Mouse (Mus musculus) heart, adult 2 months (tissue): ENCODE measurements around the gene Apol8. TPM values are rescaled to one million over a fixed set of nuclear protein-coding genes. Genes with fewer than 3 reads are reported as not detected.

Source experiments
- DNase-seq, 2 experiments: peaks; one replicate each; pipeline ENCODE4 v3.0.0; 2021
- H3K27ac ChIP-seq: fragments of 200-600 bp; 2 replicates; pipeline ENCODE4 v1.8.1; 2022
- H3K27me3 ChIP-seq: fragments of 200-500 bp; 2 replicates; pipeline ENCODE4 v1.6.1; 2012; ENCODE audit warnings: mild to moderate bottlenecking, low read length, inconsistent platforms, mixed read lengths; ENCODE audit not compliant: control insufficient read depth, insufficient read depth
- H3K36me3 ChIP-seq: fragments of 200-500 bp; 2 replicates; pipeline ENCODE4 v1.6.1; 2012; ENCODE audit warnings: low read length, inconsistent platforms; ENCODE audit not compliant: control insufficient read depth, insufficient read depth
- H3K4me1 ChIP-seq: fragments of 200-500 bp; 2 replicates; pipeline ENCODE4 v1.6.1; 2011; ENCODE audit warnings: low read length; ENCODE audit not compliant: control insufficient read depth, insufficient read depth
- H3K4me3 ChIP-seq: fragments of 200-600 bp; 2 replicates; pipeline ENCODE4 v1.8.1; 2022
- H3K79me2 ChIP-seq: fragments of 200-500 bp; replicated peaks from 2 replicates; pipeline ENCODE4 v1.6.1; 2012; ENCODE audit warnings: mild to moderate bottlenecking, inconsistent platforms, low read length, moderate library complexity, mixed read lengths; ENCODE audit not compliant: control insufficient read depth, insufficient read depth
- H3K9ac ChIP-seq: fragments of 200-500 bp; 2 replicates; pipeline ENCODE4 v1.6.1; 2012; ENCODE audit warnings: low read depth, mild to moderate bottlenecking, control low read depth, inconsistent platforms, low read length, mixed read lengths
- CTCF ChIP-seq: fragments of 200-600 bp; IDR thresholded peaks from 2 replicates; pipeline ENCODE4 v1.8.1; 2022; ENCODE audit warnings: antibody characterized with exemption, mild to moderate bottlenecking, moderate library complexity
- EP300 ChIP-seq: fragments of 200-500 bp; IDR thresholded peaks from 2 replicates; pipeline ENCODE4 v1.6.1; 2011; ENCODE audit warnings: low read depth, low read length, control low read depth; ENCODE audit not compliant: insufficient read depth
- POLR2A ChIP-seq: fragments of 200-500 bp; IDR thresholded peaks from 2 replicates; pipeline ENCODE4 v1.6.1; 2011; ENCODE audit warnings: mild to moderate bottlenecking, low read depth, low read length, control low read depth; ENCODE audit not compliant: insufficient read depth
- WGBS: fragments of 180-500 bp; shearing (Covaris S2); methylation state at CpG from one replicate; pipeline ENCODE4 v1.1.7; 2018; 5-methylcytosine and 5-hydroxymethylcytosine counted together
- intact Hi-C: fragments of 180-260 bp; cut with DNase I; formaldehyde crosslinking; loops from one replicate; pipeline ENCODE4 v1.15.1; 2025
- polyA plus RNA-seq: library from polyadenylated mRNA; depleted of rRNA; stranded (reverse); fragments of >200 nt; gene quantifications from 2 replicates; pipeline ENCODE4 v1.2.3, GENCODE M21; 2012
- total RNA-seq, 2 experiments: library from RNA; stranded (reverse); gene quantifications; 2 replicates each; pipeline ENCODE4 v1.2.3; 2021

Gene Apol8
- total and polyA plus RNA-seq, 3 experiments, result 0.55 TPM; not detected in 2

GRCm38 (mm10) chr15:77796409-77797035 lies 39.7 kb upstream of the Apol8 start:
- no peak overlapping the region for H3K9ac ChIP-seq
- no peak overlapping the region for H3K4me3 ChIP-seq
- peaks cover 8% of the 10 kb centered on the region; the same call in 1 of the 2 replicates for H3K36me3 ChIP-seq
- no peak for DNase-seq
- H3K4me1 ChIP-seq, result peaks cover 40% of the 10 kb centered on the region
- intact Hi-C loops, result loop anchor here (5.0 kb wide), 1 partner anchor 121 kb away; no protein-coding TSS in a partner anchor
- no peaks in the 10 kb centered on the region for H3K27me3 ChIP-seq
- H3K27ac ChIP-seq, result no peak overlapping the region; the same call in 1 of the 2 replicates
- H3K79me2 ChIP-seq, result peaks cover 6% of the 10 kb centered on the region
- WGBS, result 89% methylated on average over 26 of the region's 26 CpGs
- TF ChIP-seq EP300 (no peak), CTCF (no peak), POLR2A (no peak)

GRCm38 (mm10) chr15:77794908-77795356 lies 38.1 kb upstream of the Apol8 start:
- intact Hi-C loops, result loop anchor here (5.0 kb wide), 1 partner anchor 122 kb away; no protein-coding TSS in a partner anchor
- H3K4me1 ChIP-seq, result peaks cover 28% of the 10 kb centered on the region
- peaks cover 2% of the 10 kb centered on the region for H3K36me3 ChIP-seq
- no peak overlapping the region for H3K4me3 ChIP-seq
- no peaks in the 10 kb centered on the region for H3K27me3 ChIP-seq
- no peak for TF ChIP-seq POLR2A
- no peak for TF ChIP-seq EP300
- no peak for TF ChIP-seq CTCF
- DNase-seq, result no peak
- H3K9ac ChIP-seq, result no peak overlapping the region
- 73% methylated on average over 13 of the region's 13 CpGs for WGBS
- H3K27ac ChIP-seq, result peak overlapping the region; percentile 2; the same call in 1 of the 2 replicates
- H3K79me2 ChIP-seq, result peaks cover 6% of the 10 kb centered on the region

DNA sequence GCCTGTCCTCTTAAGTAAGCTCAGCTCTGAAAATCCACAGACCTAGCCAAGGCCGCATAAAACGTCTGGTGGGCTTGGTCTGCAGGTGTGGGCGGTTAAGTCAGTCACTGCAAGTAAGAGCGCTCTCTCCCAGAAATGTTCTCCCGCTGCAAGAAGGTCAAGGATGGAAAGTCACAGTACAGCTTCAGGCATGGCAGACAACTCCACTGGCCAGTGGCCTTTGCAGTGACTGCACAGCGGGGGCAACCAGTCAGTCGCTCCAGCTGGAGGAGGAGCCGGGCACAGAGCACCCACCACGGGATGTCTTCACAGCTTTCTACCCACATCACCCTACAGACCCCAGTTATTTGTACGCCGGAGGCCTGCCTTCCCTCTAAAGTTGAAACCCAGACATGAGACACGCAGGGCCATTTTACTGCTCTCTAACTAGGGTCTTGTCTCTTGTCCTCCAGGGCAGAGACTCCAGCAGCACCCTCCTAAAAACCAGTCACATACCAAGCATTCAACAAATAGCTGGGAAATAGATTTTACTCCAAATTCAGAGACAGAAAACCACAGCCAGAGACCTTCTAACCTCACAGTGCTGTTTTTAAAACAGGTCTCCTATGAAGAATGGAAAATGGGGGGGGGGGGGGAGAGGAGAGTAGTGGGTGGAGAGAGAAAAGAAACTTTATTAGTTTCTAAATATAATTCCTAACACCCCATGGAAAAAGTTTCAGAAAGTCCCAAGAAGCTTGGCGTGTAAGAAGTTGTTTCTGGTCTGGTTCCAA lies 37.5 kb upstream of the Apol8 start:
- peaks cover 2% of the 10 kb centered on the region; the same call in 1 of the 2 replicates for H3K36me3 ChIP-seq
- peaks cover 24% of the 10 kb centered on the region for H3K4me1 ChIP-seq
- H3K27ac ChIP-seq, result no peak overlapping the region

GRCm38 (mm10) chr15:77793554-77793953 lies 36.8 kb upstream of the Apol8 start:
- Histone ChIP-seq H3K4me1 (peaks cover 16% of the 10 kb centered on the region), H3K27me3 (no peaks in the 10 kb centered on the region), H3K27ac (no peak overlapping the region), H3K9ac (no peak overlapping the region), H3K36me3 (peaks cover 6% of the 10 kb centered on the region), H3K4me3 (no peak overlapping the region), H3K79me2 (peaks cover 6% of the 10 kb centered on the region)
- TF ChIP-seq POLR2A (no peak), CTCF (no peak), EP300 (no peak)
- 73% methylated on average over 7 of the region's 7 CpGs for WGBS
- intact Hi-C loops, result no loop called here
- DNase-seq, result no peak

More for the DNA sequence above, 37.5 kb upstream of the Apol8 start:
- intact Hi-C loops, result no loop called here
- DNase-seq, result no peak
- Histone ChIP-seq H3K4me3 (no peak overlapping the region), H3K27me3 (no peaks in the 10 kb centered on the region), H3K79me2 (peaks cover 6% of the 10 kb centered on the region), H3K9ac (no peak overlapping the region)
- WGBS, result 85% methylated on average over 13 of the region's 13 CpGs
- TF ChIP-seq CTCF (no peak), POLR2A (no peak), EP300 (no peak)

GRCm38 (mm10) chr15:77793094-77793493 lies 36.3 kb upstream of the Apol8 start:
- H3K27me3 ChIP-seq, result no peaks in the 10 kb centered on the region
- H3K4me3 ChIP-seq, result no peak overlapping the region
- H3K27ac ChIP-seq, result no peak overlapping the region
- H3K36me3 ChIP-seq, result peaks cover 6% of the 10 kb centered on the region
- 79% methylated on average over 4 of the region's 4 CpGs for WGBS
- H3K79me2 ChIP-seq, result peaks cover 6% of the 10 kb centered on the region
- no peak for TF ChIP-seq POLR2A
- no peak for TF ChIP-seq CTCF
- TF ChIP-seq EP300, result no peak
- intact Hi-C loops, result no loop called here
- DNase-seq, result no peak
- no peak overlapping the region for H3K9ac ChIP-seq
- peaks cover 15% of the 10 kb centered on the region for H3K4me1 ChIP-seq

DNA sequence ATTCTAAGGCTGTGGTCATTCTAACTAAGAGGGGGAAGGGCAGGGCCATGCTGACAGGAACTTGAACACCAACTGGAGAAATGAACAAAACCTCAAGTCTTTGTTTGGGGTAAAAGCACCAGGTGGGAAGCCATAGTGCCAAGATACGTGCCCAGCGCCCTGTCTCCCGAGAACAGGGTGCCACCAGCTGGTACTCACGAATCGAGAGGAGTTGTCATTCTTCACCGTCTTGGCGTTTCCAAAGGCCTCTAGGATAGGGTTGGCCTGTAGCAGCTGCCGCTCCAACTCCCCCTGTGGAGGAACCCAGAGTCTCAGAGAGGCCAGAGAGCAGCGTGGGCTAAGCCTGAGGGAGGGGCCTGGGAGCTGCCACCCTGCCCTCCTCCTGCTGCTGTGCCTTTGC lies 35.3 kb upstream of the Apol8 start:
- WGBS, result 84% methylated on average over 9 of the region's 9 CpGs
- peaks cover 3% of the 10 kb centered on the region for H3K79me2 ChIP-seq
- DNase-seq, result no peak
- TF ChIP-seq EP300 (no peak), CTCF (no peak), POLR2A (no peak)
- peaks cover 5% of the 10 kb centered on the region for H3K4me1 ChIP-seq
- H3K27me3 ChIP-seq, result no peaks in the 10 kb centered on the region
- intact Hi-C loops, result no loop called here
- H3K9ac ChIP-seq, result no peak overlapping the region
- no peak overlapping the region for H3K4me3 ChIP-seq
- H3K27ac ChIP-seq, result no peak overlapping the region
- H3K36me3 ChIP-seq, result peaks cover 6% of the 10 kb centered on the region
